Mouse (Mus musculus) regulatory T cell (primary cell): ENCODE data around the gene Msmb.
"Not testable (repeated sequence)": the region's sequence is repeated elsewhere in the genome, so short reads cannot be mapped to it uniquely, and the experiment has no call there.

ENCODE experiments used
- in situ Hi-C: fragments of 300-600 bp; cut with MboI, MseI; formaldehyde crosslinking; loops from one replicate; pipeline ENCODE4 v1.15.1; 2025; ENCODE audit warnings: high pct_unique_total_duplicates

Msmb gene

DNA sequence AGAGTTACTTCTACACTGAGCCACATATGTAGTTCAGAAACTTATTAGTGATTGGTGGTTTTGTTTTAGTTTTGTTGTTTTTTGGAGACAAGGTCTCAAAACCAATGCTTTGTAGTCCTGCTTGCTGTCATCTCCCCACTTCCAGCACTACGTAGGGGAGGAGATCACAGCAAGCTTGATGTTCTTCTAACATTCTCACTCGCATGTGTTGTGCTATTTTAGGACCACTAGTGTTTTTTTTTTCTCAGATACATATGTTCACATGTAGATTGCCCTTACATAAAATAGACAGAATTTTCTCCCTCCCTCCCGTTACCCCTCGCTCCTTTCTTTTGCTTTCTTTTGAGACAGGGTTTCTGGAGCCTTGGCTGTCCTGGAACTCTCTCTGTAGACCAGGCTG is 28.3 kb downstream of the Msmb start:
- in situ Hi-C loops, result no loop called here

DNA sequence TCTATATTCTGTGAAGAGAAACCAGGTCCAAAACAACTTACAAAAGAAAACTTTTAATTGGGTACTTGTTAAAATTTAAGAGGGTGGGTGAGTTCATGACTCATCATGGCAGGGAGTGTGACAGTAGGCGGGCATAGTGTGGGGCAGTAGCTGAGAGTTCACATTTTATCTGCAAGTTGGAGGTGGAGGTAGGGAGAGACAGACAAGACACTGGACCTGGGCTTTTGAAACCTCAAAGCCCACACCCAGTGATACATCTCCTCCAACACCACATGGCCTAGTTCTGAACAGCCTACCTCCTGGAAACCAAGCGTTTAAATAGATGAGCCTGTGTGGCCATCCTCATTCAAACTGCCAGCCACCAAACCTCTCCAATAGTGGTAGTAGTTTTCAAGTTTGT is 33.5 kb downstream of the Msmb start:
- in situ Hi-C loops, result no loop called here

DNA sequence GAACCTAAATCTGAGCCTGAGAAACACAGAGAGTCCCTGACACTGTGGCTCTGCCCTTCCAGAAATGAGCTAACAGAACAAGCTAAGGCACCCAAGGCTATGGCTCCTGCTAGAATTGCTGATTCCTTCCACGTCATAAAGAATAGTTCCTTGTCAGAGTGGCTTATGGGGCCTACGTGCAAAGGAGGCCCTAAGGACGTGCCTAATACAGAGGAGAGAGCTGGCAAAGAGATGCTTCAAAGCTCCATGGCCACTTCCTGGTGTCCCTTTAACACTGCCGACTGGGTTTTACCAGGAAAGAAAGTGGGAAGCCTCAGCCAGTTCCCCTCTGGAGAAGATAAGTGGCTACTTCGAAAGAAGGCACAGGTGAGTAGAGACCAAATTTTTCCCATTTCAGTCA is 34.8 kb downstream of the Msmb start:
- in situ Hi-C loops, result not testable (repeated sequence)

DNA sequence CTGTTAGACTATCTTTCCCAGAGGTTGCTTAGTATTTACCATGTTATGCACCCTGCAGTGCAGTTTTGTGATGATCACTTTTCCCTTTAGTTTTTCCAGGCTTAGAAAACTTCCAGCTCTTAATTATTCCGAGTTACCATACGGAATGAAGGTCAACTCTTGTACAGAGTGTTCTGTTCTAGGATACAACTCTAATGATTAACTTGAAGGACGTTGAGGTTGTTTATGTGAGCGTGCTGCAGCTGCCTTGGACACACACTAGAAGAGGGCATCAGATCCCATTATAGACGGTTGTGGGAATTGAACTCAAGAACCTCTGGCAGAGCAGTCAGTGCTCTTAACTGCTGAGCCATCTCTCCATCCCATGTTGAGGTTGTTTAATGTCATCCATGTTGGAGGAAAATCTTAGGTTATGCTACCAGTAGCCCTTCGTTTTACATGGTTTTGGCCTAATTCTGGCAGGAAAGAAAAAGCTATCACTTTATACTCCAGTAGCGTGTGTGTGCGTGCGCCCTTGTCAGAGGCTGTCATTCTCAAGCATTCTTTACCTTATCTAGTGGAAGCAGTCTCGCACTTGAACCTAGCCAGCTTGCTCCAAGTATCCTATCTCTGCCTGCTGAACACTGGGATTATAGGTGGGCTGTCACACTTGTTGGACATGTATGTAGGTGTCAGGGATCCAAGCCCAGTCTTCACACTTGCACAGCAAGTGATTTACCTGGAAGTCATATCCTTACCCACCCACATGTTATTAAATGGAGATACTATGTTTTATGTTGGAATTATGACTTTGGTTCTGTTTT is 37.8 kb downstream of the Msmb start:
- in situ Hi-C loops, result no loop called here

DNA sequence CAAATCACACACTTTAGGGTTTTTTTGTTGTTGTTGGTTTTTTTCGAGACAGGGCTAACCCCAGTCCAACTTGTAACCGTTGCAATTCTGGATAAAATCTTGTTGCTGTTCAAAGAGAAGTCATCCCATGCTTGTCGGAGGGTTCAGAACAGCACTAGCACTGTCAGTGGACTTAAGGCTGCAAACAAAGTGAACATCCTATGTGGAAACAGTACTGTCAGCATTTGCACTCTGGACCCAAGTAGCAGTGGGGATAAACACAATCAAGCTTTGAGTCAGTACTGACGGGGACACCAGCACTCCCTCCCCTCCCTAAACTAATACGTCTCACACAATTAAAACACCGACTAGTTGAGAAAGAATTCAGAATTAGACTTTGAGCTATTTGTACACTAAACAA is 39.0 kb downstream of the Msmb start:
- in situ Hi-C loops, result no loop called here

DNA sequence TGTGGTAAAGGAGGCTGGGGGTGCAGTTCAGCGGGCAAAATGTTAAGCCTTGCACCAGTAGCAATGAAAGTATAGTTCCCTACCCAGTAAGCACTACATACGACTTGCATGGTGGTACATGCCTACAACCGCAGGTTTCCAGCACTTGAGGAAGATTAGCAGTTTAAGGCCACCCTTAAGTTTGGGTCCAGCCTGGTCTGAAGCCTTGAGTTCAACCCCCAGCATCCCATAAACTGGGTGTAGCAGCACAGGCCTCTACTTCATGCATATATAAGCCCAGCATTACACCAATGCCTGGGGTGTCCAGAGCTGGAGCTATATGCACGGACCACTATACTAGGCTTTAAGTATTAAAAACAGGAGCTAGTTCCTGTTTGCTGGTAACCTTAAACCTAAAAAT is 42.0 kb downstream of the Msmb start:
- in situ Hi-C loops, result no loop called here

DNA sequence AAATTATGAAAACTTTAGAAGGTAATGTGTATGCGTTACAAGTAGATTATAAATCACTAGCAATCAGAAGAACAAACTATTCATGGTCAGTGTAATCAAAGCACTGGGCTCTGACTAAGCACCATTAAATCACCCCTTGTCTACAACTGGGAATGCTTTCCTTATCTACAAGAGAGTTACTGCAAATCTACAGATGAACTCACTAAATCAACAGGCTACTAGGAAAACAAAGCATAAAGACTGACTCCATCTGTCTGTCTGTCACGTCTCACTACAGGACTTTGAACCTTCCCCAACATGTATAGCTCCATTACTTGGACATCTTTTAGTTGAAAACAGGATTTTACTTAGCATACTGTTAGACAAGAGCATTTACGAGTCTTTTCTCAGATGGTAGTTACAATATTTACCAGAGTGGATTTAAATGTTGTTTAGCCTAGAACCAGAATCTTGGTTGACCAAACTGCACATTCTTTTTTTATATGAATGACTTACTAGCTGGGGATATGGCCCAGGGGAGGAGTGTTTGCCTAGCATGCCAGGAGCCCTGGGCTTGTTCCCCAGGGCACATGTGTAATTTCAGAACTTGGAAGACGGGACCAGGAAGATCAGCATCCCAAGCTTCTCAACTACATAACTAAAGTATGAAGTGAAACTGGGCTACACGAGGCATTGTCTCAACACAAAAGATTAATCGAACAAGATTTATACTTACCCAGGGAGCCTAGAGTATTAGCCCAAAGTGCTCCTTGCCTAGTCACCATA is 49.0 kb downstream of the Msmb start:
- in situ Hi-C loops, result no loop called here

DNA sequence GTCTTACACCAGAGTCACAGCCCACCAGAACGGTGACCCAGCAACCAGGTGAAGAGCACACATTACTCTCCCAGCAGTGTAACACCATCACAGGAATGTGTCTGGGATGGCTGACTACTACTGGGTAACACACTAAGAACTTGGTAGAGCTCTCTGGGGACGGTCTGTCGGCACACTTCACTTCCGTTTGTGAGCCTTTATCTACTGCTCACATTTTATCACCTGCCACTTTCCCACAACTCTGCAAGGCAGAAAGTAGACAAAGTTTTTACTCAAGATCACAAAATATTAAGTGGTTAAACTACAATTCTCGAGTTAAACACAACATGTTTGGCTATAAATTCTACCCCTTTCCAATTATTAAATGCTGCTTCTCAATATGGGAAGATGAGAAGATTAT is 50.1 kb downstream of the Msmb start:
- in situ Hi-C loops, result no loop called here

DNA sequence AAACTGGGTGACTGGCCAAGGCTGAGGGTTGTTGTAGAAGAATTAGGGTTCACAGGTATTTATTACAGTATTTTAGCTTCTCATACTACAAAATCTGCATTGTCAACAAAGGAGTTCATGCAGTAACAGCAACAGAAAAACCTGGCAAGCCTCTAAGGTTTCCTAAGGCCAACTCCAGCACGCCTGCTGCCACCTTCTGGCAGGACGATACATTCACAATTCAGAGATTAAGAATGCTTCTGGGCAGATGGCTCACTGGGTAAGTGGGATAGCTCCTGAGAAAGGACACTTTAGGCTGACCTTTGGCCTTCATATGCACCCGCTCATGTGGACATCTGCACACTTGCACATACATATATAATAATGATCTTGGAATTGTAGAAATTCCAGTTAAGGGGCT is 50.6 kb downstream of the Msmb start:
- in situ Hi-C loops, result no loop called here

DNA sequence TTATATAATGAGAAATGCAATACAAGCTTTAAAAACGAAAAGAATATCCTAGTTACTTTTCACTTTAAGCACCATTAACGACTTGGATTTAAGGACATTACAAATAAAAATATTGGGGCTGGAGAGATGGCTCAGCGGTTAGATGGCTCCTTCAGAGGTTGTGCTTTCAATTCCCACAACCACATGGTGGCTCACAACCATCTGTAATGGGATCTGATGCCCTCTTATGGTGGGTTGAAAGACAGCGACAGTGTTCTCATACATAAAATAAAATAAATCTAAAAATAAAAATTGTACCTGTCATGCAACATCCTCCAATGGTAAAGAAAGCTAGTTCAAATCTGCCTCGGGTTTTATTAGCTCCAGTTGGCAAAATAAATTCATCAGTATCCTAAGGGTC is 51.7 kb downstream of the Msmb start:
- in situ Hi-C loops, result not testable (repeated sequence)

DNA sequence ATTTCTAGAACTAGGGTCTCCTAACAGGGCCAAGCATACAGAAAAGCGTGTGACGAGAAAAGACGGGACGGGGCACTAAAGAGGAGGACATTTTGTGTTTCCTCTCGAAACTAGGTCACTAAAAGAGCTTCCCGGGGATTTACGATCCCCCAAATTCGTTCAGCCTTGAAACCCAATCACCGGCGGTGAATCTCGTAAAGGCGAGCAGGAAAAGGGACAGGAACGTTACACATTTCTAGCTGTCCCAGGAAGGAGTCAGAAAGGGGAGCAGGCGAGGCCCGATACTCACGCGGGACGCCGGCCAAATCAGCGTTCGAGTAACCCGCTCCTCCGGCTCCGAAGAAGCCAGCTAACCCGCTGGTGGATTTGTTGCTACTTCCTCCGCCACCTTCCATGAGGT is 59.5 kb downstream of the Msmb start:
- in situ Hi-C loops, result loop anchor here (25.0 kb wide), 1 partner anchor 1164 kb away; no protein-coding TSS in a partner anchor

DNA sequence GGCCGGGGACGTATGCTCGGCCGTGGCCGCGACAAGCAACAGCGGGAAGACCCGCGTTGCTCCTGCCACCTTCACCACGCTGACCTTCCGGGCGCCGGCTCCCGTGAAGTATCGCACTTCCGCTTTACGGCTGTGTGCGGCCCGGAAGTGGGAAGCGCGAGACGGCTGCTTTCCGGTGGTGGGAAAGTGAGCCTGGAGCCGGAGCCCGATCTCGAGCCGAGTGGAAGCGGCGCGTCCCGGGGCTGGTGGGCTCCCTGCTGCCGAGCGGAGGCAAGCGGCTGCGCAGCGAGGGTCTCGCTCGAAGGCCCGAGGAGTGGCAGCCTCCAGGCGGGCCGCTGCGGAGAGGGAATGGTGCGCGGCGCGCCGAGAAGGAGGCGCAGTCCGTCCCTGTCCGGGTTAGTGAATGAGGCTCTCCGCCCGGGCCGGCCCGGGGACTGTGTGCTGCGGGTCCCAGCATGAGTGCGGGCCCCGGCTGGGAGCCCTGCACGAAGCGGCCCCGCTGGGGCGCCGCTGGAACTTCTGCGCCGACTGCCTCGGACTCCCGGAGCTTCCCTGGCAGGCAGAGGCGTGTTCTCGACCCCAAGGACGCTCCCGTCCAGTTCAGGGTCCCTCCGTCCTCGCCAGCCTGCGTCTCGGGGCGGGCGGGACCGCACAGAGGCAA is 60.1 kb downstream of the Msmb start, which contains the start of the genes Timm23 and Parg:
Gene Timm23, minus strand, starts transcription at position 108 of the 661 bp plus-strand sequence.
Gene Parg, plus strand, starts transcription at position 159 of the 661 bp plus-strand sequence.
- in situ Hi-C loops, result loop anchor here (25.0 kb wide), 1 partner anchor 1165 kb away; no protein-coding TSS in a partner anchor
